Mouse (Mus musculus): ENCODE measurements around the gene Nup210l. TPM values are rescaled to one million over a fixed set of nuclear protein-coding genes. Genes with fewer than 3 reads are reported as not detected.

The Nup210l gene
- polyA plus RNA-seq, 1 experiment = 0.56 TPM

GRCm38 (mm10) chr3:90088617-90089016 is 15.3 kb upstream of the Nup210l start:
- Histone ChIP-seq H3K36me3 (ENCODE audit: control insufficient read depth, insufficient read depth, low read length) (peaks cover 51% of the 10 kb centered on the region), H3K27me3 (ENCODE audit: control insufficient read depth, insufficient read depth, low read length) (no peaks in the 10 kb centered on the region), H3K4me1 (ENCODE audit: control insufficient read depth, insufficient read depth, insufficient read length) (peaks cover 14% of the 10 kb centered on the region; the same call in 1 of the 2 replicates), H3K27ac (ENCODE audit: insufficient read depth, low read length) (no peak overlapping the region), H3K4me3 (ENCODE audit: extremely low read depth, insufficient read depth, insufficient read length) (no peak overlapping the region)
- WGBS = 94% methylated on average over 2 of the region's 2 CpGs
- no peak for DNase-seq (ENCODE audit: low read depth in 1 of 2, low spot score in 2 of 2)
- TF ChIP-seq POLR2A (IDR thresholded peaks at IDR 0.05; ENCODE audit: low read depth, low read length) (no peak), CTCF (IDR thresholded peaks at IDR 0.05; ENCODE audit: extremely low read depth, insufficient read depth, insufficient read length, insufficient replicate concordance) (no peak)

DNA sequence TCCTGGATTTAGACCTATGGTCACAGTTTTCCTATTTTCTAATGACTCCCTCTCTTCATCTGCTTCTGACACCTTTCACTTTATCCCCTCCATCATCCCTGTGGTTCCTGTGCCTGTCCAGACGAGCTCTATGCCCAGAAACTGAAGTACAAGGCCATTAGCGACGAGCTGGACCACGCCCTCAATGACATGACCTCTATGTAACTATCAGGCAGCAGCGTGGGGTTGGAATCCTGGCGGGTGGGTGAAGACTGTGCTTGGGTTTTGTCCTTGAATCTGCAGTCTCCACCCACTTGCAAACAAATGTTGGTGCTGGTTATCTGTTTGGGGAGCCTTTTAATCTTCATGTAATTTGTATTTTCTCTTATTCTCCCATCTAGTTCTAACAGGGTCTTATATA is 13.0 kb upstream of the Nup210l start:
- 84% methylated on average over 6 of the region's 6 CpGs for WGBS
- Histone ChIP-seq H3K4me1 (ENCODE audit: control insufficient read depth, insufficient read depth, insufficient read length) (peaks cover 2% of the 10 kb centered on the region; the same call in 1 of the 2 replicates), H3K4me3 (ENCODE audit: extremely low read depth, insufficient read depth, insufficient read length) (no peak overlapping the region), H3K27me3 (ENCODE audit: control insufficient read depth, insufficient read depth, low read length) (no peaks in the 10 kb centered on the region), H3K27ac (ENCODE audit: insufficient read depth, low read length) (no peak overlapping the region), H3K36me3 (ENCODE audit: control insufficient read depth, insufficient read depth, low read length) (peaks cover 58% of the 10 kb centered on the region)
- no peak for DNase-seq (ENCODE audit: low read depth in 1 of 2, low spot score in 2 of 2)
- TF ChIP-seq POLR2A (IDR thresholded peaks at IDR 0.05; ENCODE audit: low read depth, low read length) (no peak), CTCF (IDR thresholded peaks at IDR 0.05; ENCODE audit: extremely low read depth, insufficient read depth, insufficient read length, insufficient replicate concordance) (no peak)

DNA sequence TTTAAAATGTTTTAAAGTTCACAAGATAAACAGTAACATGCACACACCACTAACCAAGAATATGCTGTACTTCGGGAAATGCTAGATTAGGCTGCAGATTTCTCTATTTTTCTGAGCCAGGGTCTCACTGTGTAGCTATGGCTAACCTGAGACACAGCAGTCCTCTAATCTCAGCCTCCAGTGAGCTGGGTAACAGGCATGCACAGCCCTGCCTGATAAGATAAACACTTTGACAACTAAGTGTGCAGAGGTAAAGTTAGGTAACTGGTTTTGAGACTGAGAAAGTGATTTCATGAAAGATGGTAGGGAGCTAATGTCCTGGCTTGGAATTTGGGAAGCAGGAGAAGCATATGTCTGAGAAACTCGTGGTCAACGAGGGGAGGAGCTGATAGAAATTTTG is 9.5 kb upstream of the Nup210l start:
- no peak for TF ChIP-seq POLR2A (IDR thresholded peaks at IDR 0.05; ENCODE audit: low read depth, low read length)
- H3K4me3 ChIP-seq (ENCODE audit: extremely low read depth, insufficient read depth, insufficient read length) = no peak overlapping the region
- WGBS = 86% methylated on average over 3 of the region's 3 CpGs
- DNase-seq (ENCODE audit: low read depth in 1 of 2, low spot score in 2 of 2) = no peak
- H3K4me1 ChIP-seq (ENCODE audit: control insufficient read depth, insufficient read depth, insufficient read length) = no peaks in the 10 kb centered on the region
- no peaks in the 10 kb centered on the region for H3K27me3 ChIP-seq (ENCODE audit: control insufficient read depth, insufficient read depth, low read length)
- no peak overlapping the region for H3K27ac ChIP-seq (ENCODE audit: insufficient read depth, low read length)
- peaks cover 44% of the 10 kb centered on the region for H3K36me3 ChIP-seq (ENCODE audit: control insufficient read depth, insufficient read depth, low read length)

GRCm38 (mm10) chr3:90097928-90098327 is 6.0 kb upstream of the Nup210l start:
- TF ChIP-seq POLR2A (IDR thresholded peaks at IDR 0.05; ENCODE audit: low read depth, low read length) (no peak), CTCF (IDR thresholded peaks at IDR 0.05; ENCODE audit: extremely low read depth, insufficient read depth, insufficient read length, insufficient replicate concordance) (no peak)
- 84% methylated on average over 5 of the region's 5 CpGs for WGBS
- Histone ChIP-seq H3K27me3 (ENCODE audit: control insufficient read depth, insufficient read depth, low read length) (no peaks in the 10 kb centered on the region), H3K4me1 (ENCODE audit: control insufficient read depth, insufficient read depth, insufficient read length) (no peaks in the 10 kb centered on the region), H3K4me3 (ENCODE audit: extremely low read depth, insufficient read depth, insufficient read length) (no peak overlapping the region), H3K36me3 (ENCODE audit: control insufficient read depth, insufficient read depth, low read length) (peaks cover 23% of the 10 kb centered on the region), H3K27ac (ENCODE audit: insufficient read depth, low read length) (no peak overlapping the region)
- no peak for DNase-seq (ENCODE audit: low read depth in 1 of 2, low spot score in 2 of 2)

- WGBS = 85% methylated on average over 3 of the region's 3 CpGs
- no peaks in the 10 kb centered on the region for H3K27me3 ChIP-seq (ENCODE audit: control insufficient read depth, insufficient read depth, low read length)
- H3K36me3 ChIP-seq (ENCODE audit: control insufficient read depth, insufficient read depth, low read length) = peaks cover 16% of the 10 kb centered on the region
- TF ChIP-seq POLR2A (IDR thresholded peaks at IDR 0.05; ENCODE audit: low read depth, low read length) (no peak), CTCF (IDR thresholded peaks at IDR 0.05; ENCODE audit: extremely low read depth, insufficient read depth, insufficient read length, insufficient replicate concordance) (no peak)
- H3K27ac ChIP-seq (ENCODE audit: insufficient read depth, low read length) = no peak overlapping the region
- no peak overlapping the region for H3K4me3 ChIP-seq (ENCODE audit: extremely low read depth, insufficient read depth, insufficient read length)
- no peak for DNase-seq (ENCODE audit: low read depth in 1 of 2, low spot score in 2 of 2)
- no peaks in the 10 kb centered on the region for H3K4me1 ChIP-seq (ENCODE audit: control insufficient read depth, insufficient read depth, insufficient read length)
Measured at GRCm38 (mm10) chr3:90101010-90101409, 2.9 kb upstream of the Nup210l start.

- H3K27me3 ChIP-seq (ENCODE audit: control insufficient read depth, insufficient read depth, low read length) = no peaks in the 10 kb centered on the region
- WGBS = 54% methylated on average over 2 of the region's 2 CpGs
- TF ChIP-seq CTCF (IDR thresholded peaks at IDR 0.05; ENCODE audit: extremely low read depth, insufficient read depth, insufficient read length, insufficient replicate concordance) (no peak), POLR2A (IDR thresholded peaks at IDR 0.05; ENCODE audit: low read depth, low read length) (no peak)
- H3K4me3 ChIP-seq (ENCODE audit: extremely low read depth, insufficient read depth, insufficient read length) = no peak overlapping the region
- H3K36me3 ChIP-seq (ENCODE audit: control insufficient read depth, insufficient read depth, low read length) = peaks cover 16% of the 10 kb centered on the region
- H3K4me1 ChIP-seq (ENCODE audit: control insufficient read depth, insufficient read depth, insufficient read length) = no peaks in the 10 kb centered on the region
- DNase-seq (ENCODE audit: low read depth in 1 of 2, low spot score in 2 of 2) = no peak
- H3K27ac ChIP-seq (ENCODE audit: insufficient read depth, low read length) = no peak overlapping the region
Measured at GRCm38 (mm10) chr3:90101673-90102072, 2.3 kb upstream of the Nup210l start.

GRCm38 (mm10) chr3:90102239-90102638 is 1.7 kb upstream of the Nup210l start:
- H3K4me1 ChIP-seq (ENCODE audit: control insufficient read depth, insufficient read depth, insufficient read length) = no peaks in the 10 kb centered on the region
- 80% methylated on average over 2 of the region's 2 CpGs for WGBS
- no peak overlapping the region for H3K4me3 ChIP-seq (ENCODE audit: extremely low read depth, insufficient read depth, insufficient read length)
- DNase-seq (ENCODE audit: low read depth in 1 of 2, low spot score in 2 of 2) = no peak
- no peak overlapping the region for H3K27ac ChIP-seq (ENCODE audit: insufficient read depth, low read length)
- H3K27me3 ChIP-seq (ENCODE audit: control insufficient read depth, insufficient read depth, low read length) = no peaks in the 10 kb centered on the region
- H3K36me3 ChIP-seq (ENCODE audit: control insufficient read depth, insufficient read depth, low read length) = peaks cover 16% of the 10 kb centered on the region
- no peak for TF ChIP-seq CTCF (IDR thresholded peaks at IDR 0.05; ENCODE audit: extremely low read depth, insufficient read depth, insufficient read length, insufficient replicate concordance)
- TF ChIP-seq POLR2A (IDR thresholded peaks at IDR 0.05; ENCODE audit: low read depth, low read length) = no peak

All from spleen, adult 2 months (tissue).